Mouse (Mus musculus) heart, adult 2 months (tissue): Measurements from ENCODE around the gene Plcl1.

Source experiments
- CTCF ChIP-seq: fragments of 200-600 bp; IDR thresholded peaks from 2 replicates; pipeline ENCODE4 v1.8.1; 2022; ENCODE audit warnings: antibody characterized with exemption, mild to moderate bottlenecking, moderate library complexity
- EP300 ChIP-seq: fragments of 200-500 bp; IDR thresholded peaks from 2 replicates; pipeline ENCODE4 v1.6.1; 2011; ENCODE audit warnings: low read depth, low read length, control low read depth; ENCODE audit not compliant: insufficient read depth
- POLR2A ChIP-seq: fragments of 200-500 bp; IDR thresholded peaks from 2 replicates; pipeline ENCODE4 v1.6.1; 2011; ENCODE audit warnings: mild to moderate bottlenecking, low read depth, low read length, control low read depth; ENCODE audit not compliant: insufficient read depth

DNA sequence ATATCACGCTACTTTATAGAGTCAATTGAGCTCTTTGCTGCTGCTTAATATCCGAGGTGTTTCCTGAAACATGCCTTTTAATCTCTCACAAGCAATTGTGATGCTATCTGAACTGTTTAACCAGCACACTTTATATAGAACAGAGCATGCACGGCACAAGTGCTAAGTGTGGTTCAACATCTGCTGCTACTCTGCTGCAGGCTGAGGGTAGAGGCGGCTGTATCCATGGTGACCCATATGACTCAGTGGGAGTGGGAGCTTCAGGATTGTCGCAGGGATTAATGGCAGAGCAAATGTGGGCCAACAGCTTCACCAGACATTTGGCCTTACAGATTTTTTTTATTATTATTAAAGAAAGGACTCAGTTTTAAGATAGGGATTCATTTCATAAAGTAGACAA is 5.8 kb upstream of the Plcl1 start:
- no peak for TF ChIP-seq CTCF
- no peak for TF ChIP-seq POLR2A
- TF ChIP-seq EP300, result no peak
